ENCODE assay signal across 28 mouse cellular contexts in genomic region chr17:31275181-31275580, GRCm38 (mm10). TPM values are rescaled to one million over a fixed set of nuclear protein-coding genes. Genes with fewer than 3 reads are reported as not detected.
A peak's percentile ranks its signal among the peaks of the same experiment; 100 is the strongest.
DNase-seq lines count a peak whose midpoint lies in the region; ATAC-seq and TF ChIP-seq lines count a peak whose summit lies in the region.
"Had no signal": no experiment of that assay in that cellular context is flagged by ENCODE, and none has a peak within 500 bp of the region (broad histone marks: within the 10 kb centered on the region; RNA-seq: fewer than 3 reads in every experiment).

No protein-coding gene starts in this region.

- ATAC-seq in activated CD4-positive, CD25-positive, alpha-beta regulatory T cell, adult 4 months = peak; percentile 47
- no peak for ATAC-seq in forebrain, embryonic 11.5 days (replicated peaks; ENCODE audit: low FRiP score)
- ATAC-seq: forebrain, embryonic 13.5 days; hindbrain, postnatal 0 days; midbrain, embryonic 15.5 days had no signal

- no peak for TF ChIP-seq POLR2A in thymus, adult 2 months (IDR thresholded peaks at IDR 0.05; ENCODE audit: control insufficient read depth, extremely low read depth, insufficient read depth, low read length, poor library complexity)

- no peak overlapping the region for H3K27ac ChIP-seq in thymus, adult 2 months (ENCODE audit: control insufficient read depth, insufficient read depth, low read length)
- no peak overlapping the region for H3K27ac ChIP-seq in forebrain, embryonic 11.5 days (ENCODE audit: low read depth, low read length)
- H3K27ac ChIP-seq: embryonic facial prominence, embryonic 13.5 days; forebrain, embryonic 13.5 days; heart, embryonic 13.5 days; hindbrain, postnatal 0 days; kidney, embryonic 15.5 days; limb, embryonic 15.5 days; liver, embryonic 14.5 days; midbrain, embryonic 15.5 days had no signal

- H3K9me3 ChIP-seq in forebrain, embryonic 11.5 days (ENCODE audit: control insufficient read depth, low read length) = no peaks in the 10 kb centered on the region
- H3K9me3 ChIP-seq: embryonic facial prominence, embryonic 13.5 days; forebrain, embryonic 13.5 days; heart, embryonic 13.5 days; kidney, embryonic 15.5 days; limb, embryonic 15.5 days; midbrain, embryonic 15.5 days had no signal

- no peak overlapping the region for H3K4me3 ChIP-seq in thymus, adult 2 months (ENCODE audit: control insufficient read depth, insufficient read depth, low read length)
- H3K4me3 ChIP-seq in forebrain, embryonic 11.5 days (ENCODE audit: low read depth, low read length) = no peak overlapping the region
- H3K4me3 ChIP-seq: embryonic facial prominence, embryonic 13.5 days; erythroblast, embryonic 14.5 days; forebrain, embryonic 13.5 days; heart, embryonic 13.5 days; kidney, embryonic 15.5 days; limb, embryonic 15.5 days; megakaryocyte, embryonic 14.5 days; midbrain, embryonic 15.5 days had no signal

- H3K27me3 ChIP-seq in thymus, adult 2 months (ENCODE audit: control insufficient read depth, insufficient read depth, low read length) = no peaks in the 10 kb centered on the region
- no peaks in the 10 kb centered on the region for H3K27me3 ChIP-seq in forebrain, embryonic 11.5 days (ENCODE audit: control insufficient read depth, insufficient read depth, low read length)
- H3K27me3 ChIP-seq: forebrain, embryonic 13.5 days; heart, embryonic 13.5 days; kidney, embryonic 15.5 days; limb, embryonic 15.5 days; midbrain, embryonic 15.5 days had no signal

- H3K36me3 ChIP-seq in thymus, adult 2 months (ENCODE audit: control insufficient read depth, insufficient read depth, low read length) = no peaks in the 10 kb centered on the region
- H3K36me3 ChIP-seq in forebrain, embryonic 11.5 days (ENCODE audit: control insufficient read depth, insufficient read depth, low read length) = no peaks in the 10 kb centered on the region
- H3K36me3 ChIP-seq: embryonic facial prominence, embryonic 13.5 days; heart, embryonic 13.5 days; kidney, embryonic 15.5 days; limb, embryonic 15.5 days; midbrain, embryonic 15.5 days had no signal

- TF ChIP-seq CTCF in thymus, adult 2 months (IDR thresholded peaks at IDR 0.05; ENCODE audit: borderline replicate concordance, control insufficient read depth, extremely low read depth, insufficient read depth, low read length, poor library complexity) = no peak

- WGBS in thymus, adult 2 months = 35% methylated on average over 6 of the region's 6 CpGs
- WGBS in forebrain, embryonic 11.5 days = 80% methylated on average over 6 of the region's 6 CpGs

- H3K9ac ChIP-seq in forebrain, embryonic 11.5 days (ENCODE audit: low read length) = no peak overlapping the region
- H3K9ac ChIP-seq: embryonic facial prominence, embryonic 13.5 days; forebrain, embryonic 13.5 days; heart, embryonic 13.5 days; kidney, embryonic 15.5 days; limb, embryonic 15.5 days; liver, embryonic 14.5 days; lung, embryonic 14.5 days; midbrain, embryonic 15.5 days had no signal

- no peak overlapping the region for H3K4me2 ChIP-seq in forebrain, embryonic 11.5 days (ENCODE audit: low read depth, low read length, severe bottlenecking)
- H3K4me2 ChIP-seq: embryonic facial prominence, embryonic 13.5 days; forebrain, embryonic 13.5 days; heart, embryonic 13.5 days; kidney, embryonic 15.5 days; limb, embryonic 15.5 days; lung, embryonic 14.5 days; midbrain, embryonic 15.5 days had no signal

- DNase-seq in thymus, adult 2 months = peak; percentile 44
- DNase-seq in thymus, adult 18-20 months = no peak
- DNase-seq in thymus, postnatal 0 days (ENCODE audit: low spot score) = peak; percentile 59
- no peak for DNase-seq in adrenal gland, postnatal 10 days
- DNase-seq in embryo, embryonic 11 days = no peak
- DNase-seq in forebrain, embryonic 11.5 days (ENCODE audit: low spot score) = no peak
- DNase-seq: adrenal gland, adult 2 months; cerebellum, adult 18-20 months; cerebellum, postnatal 14 days; gastrocnemius, postnatal 14 days; heart, adult 18-20 months; heart, postnatal 14 days; kidney, adult 11 months; kidney, postnatal 4 days; left cerebral cortex, postnatal 4 days; lung, embryonic 14.5 days; right cerebral cortex, adult 18-20 months had no signal

- H3K4me1 ChIP-seq in thymus, adult 2 months (replicated peaks; ENCODE audit: control insufficient read depth, insufficient read depth, low read length) = peaks cover 22% of the 10 kb centered on the region
- H3K4me1 ChIP-seq in forebrain, embryonic 11.5 days (replicated peaks; ENCODE audit: control insufficient read depth, insufficient read depth, low read length) = no peaks in the 10 kb centered on the region; the same call in 1 of the 2 replicates

RNA-seq across cellular contexts. Expression of gene Rsph1, which starts 2.0 kb away (rescaled TPM):
- 0.29 and 0.51 TPM in 2 replicates for polyA plus RNA-seq in thymus, adult 2 months (2012; rRNA removed)
- 1 to 10 TPM in 1 of 2 experiments, under 1 TPM in 1; 0.86 to 2.7 TPM for polyA plus RNA-seq in activated CD4-positive, CD25-positive, alpha-beta regulatory T cell, adult 4 months (2017; shearing (Covaris generic))
- polyA plus RNA-seq in thymus, postnatal 0 days (2015; fragmentation: Nextera tagmentation; extraction: Ambion mirVana) = 0.90 and 1.2 TPM in 2 replicates
- total RNA-seq in adrenal gland, postnatal 10 days (2021) = 1 to 10 TPM; 3.5 to 4.6 TPM
- polyA plus RNA-seq in forebrain, embryonic 11.5 days (2014; fragmentation: Nextera tagmentation; extraction: Ambion mirVana) = 2.1 and 2.6 TPM in 2 replicates
- polyA plus RNA-seq: erythroblast, embryonic 14.5 days had no signal

RNA-seq across cellular contexts. Expression of gene Slc37a1, which starts 11.4 kb away (rescaled TPM):
- polyA plus RNA-seq in thymus, adult 2 months (2012; rRNA removed) = 59.6 and 59.7 TPM in 2 replicates
- 10 to 100 TPM; 20.5 to 26.2 TPM for polyA plus RNA-seq in activated CD4-positive, CD25-positive, alpha-beta regulatory T cell, adult 4 months (2017; shearing (Covaris generic))
- polyA plus RNA-seq in thymus, postnatal 0 days (2015; fragmentation: Nextera tagmentation; extraction: Ambion mirVana) = 12.8 and 14.1 TPM in 2 replicates
- 10 to 100 TPM in 1 of 2 experiments, 1 to 10 TPM in 1; 4.4 to 10.9 TPM for total RNA-seq in adrenal gland, postnatal 10 days (2021)
- polyA plus RNA-seq in forebrain, embryonic 11.5 days (2014; fragmentation: Nextera tagmentation; extraction: Ambion mirVana) = 5.8 and 6.0 TPM in 2 replicates

Comparison
In these comparisons a context has a peak if more than half of its experiments do, and no peak if none do; other contexts are left out.
1. DNase-seq: peak in thymus, adult 2 months (single experiment) and thymus, postnatal 0 days (single experiment); none in thymus, adult 18-20 months (0 of 2), adrenal gland, postnatal 10 days (single experiment), embryo, embryonic 11 days (single experiment) and forebrain, embryonic 11.5 days (single experiment).